Mouse (Mus musculus) C2C12 (cell line): ENCODE data around the gene 1700017B05Rik.

Experiments
- CEBPB ChIP-seq: IDR thresholded peaks from one replicate; pipeline ENCODE4 v1.6.1; 2011; ENCODE audit warnings: low read depth, mild to moderate bottlenecking, control low read depth, moderate library complexity
- CTCF ChIP-seq: IDR thresholded peaks from one replicate; pipeline ENCODE4 v1.5.1; 2011; ENCODE audit not compliant: control insufficient read depth, insufficient read depth, insufficient read length
- FOSL1 ChIP-seq: IDR thresholded peaks from one replicate; pipeline ENCODE4 v1.8.0; 2011; ENCODE audit warnings: mild to moderate bottlenecking, low read length; ENCODE audit not compliant: poor library complexity, insufficient read depth, severe bottlenecking
- MAX ChIP-seq: IDR thresholded peaks from one replicate; pipeline ENCODE4 v1.6.1; 2011; ENCODE audit warnings: mild to moderate bottlenecking, control low read depth
- MYOD1 ChIP-seq: IDR thresholded peaks from one replicate; pipeline ENCODE4 v1.6.1; 2011; ENCODE audit warnings: low read depth; ENCODE audit not compliant: control insufficient read depth, insufficient read length
- MYOG ChIP-seq: IDR thresholded peaks from one replicate; pipeline ENCODE4 v1.6.1; 2011; ENCODE audit not compliant: control insufficient read depth, insufficient read length; ENCODE audit errors: extremely low read depth
- USF1 ChIP-seq: IDR thresholded peaks from one replicate; pipeline ENCODE4 v1.6.1; 2011; ENCODE audit warnings: low read depth, mild to moderate bottlenecking, control low read depth, moderate library complexity

- no peak for TF ChIP-seq CTCF
- TF ChIP-seq MYOG = no peak
- no peak for TF ChIP-seq FOSL1
- TF ChIP-seq MAX = no peak
- TF ChIP-seq USF1 = no peak
- TF ChIP-seq MYOD1 = no peak
- TF ChIP-seq CEBPB = no peak
These were observed 41.8 kb upstream of the 1700017B05Rik start for GRCm38 (mm10) chr9:57304251-57304650.
